Mouse (Mus musculus): ENCODE measurements at regions not wholly inside any gene's neighbourhood (a gene's known extent, or its start where the extent isn't known, plus 50 kb on each side); places are given as distances from the start of the nearest gene placed in this dataset.

DNA sequence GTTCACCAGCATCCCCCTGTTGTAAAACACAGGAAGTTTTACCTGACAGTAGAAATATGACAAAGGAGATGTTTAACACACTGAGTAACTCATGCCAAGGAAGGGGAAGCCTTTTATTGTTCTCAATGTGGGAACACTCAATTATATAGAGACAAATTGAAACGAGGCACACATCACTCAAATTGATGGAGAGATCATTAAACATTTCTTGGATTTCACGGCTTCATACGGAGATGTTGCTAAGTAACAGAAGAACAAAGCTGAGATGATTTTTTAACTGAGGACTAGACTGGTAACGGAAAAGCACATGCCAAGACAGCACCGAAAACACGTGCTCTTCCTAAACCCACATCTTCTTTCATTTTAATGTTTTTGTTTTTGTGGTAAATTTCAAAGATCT lies 437.0 kb upstream of the Intu start:
- no peaks in the 10 kb centered on the region for H3K4me1 ChIP-seq (ENCODE audit: control insufficient read depth, insufficient read depth, low read length)
- H3K4me3 ChIP-seq (ENCODE audit: control insufficient read depth, low read depth, low read length): no peak overlapping the region
- no peaks in the 10 kb centered on the region for H3K27me3 ChIP-seq (ENCODE audit: control insufficient read depth, insufficient read depth, low read length)
- H3K27ac ChIP-seq (ENCODE audit: control insufficient read depth, insufficient read depth, low read depth, low read length): no peak overlapping the region
- H3K36me3 ChIP-seq (ENCODE audit: control insufficient read depth, insufficient read depth, low read length): no peaks in the 10 kb centered on the region
- no peak for TF ChIP-seq CTCF (IDR thresholded peaks at IDR 0.05; ENCODE audit: control insufficient read depth, insufficient read depth, insufficient replicate concordance, low read depth, low read length)
- TF ChIP-seq POLR2A (IDR thresholded peaks at IDR 0.05; ENCODE audit: control insufficient read depth, low read depth, low read length): no peak

DNA sequence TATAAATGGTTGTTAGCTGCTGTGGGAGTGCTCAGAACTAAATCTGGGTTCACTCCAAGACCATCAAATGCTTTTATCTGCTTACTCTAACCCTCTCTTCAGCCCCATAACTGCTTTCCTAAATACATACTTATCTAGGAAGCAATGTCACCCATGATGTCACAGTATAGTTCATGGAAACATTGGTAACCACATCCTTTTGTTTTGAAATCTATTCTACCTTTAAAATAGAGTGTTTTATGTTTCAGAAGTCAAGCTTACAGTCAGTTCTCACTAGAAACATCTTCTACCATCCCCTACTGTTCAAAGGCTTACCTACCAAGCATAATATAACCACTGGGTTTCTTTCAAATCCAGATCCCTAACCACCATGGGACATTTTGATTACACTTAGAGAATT lies 436.4 kb upstream of the Intu start:
- TF ChIP-seq POLR2A (IDR thresholded peaks at IDR 0.05; ENCODE audit: control insufficient read depth, low read depth, low read length) (no peak), CTCF (IDR thresholded peaks at IDR 0.05; ENCODE audit: control insufficient read depth, insufficient read depth, insufficient replicate concordance, low read depth, low read length) (no peak)
- Histone ChIP-seq H3K36me3 (ENCODE audit: control insufficient read depth, insufficient read depth, low read length) (no peaks in the 10 kb centered on the region), H3K27ac (ENCODE audit: control insufficient read depth, insufficient read depth, low read depth, low read length) (no peak overlapping the region), H3K4me1 (ENCODE audit: control insufficient read depth, insufficient read depth, low read length) (no peaks in the 10 kb centered on the region), H3K4me3 (ENCODE audit: control insufficient read depth, low read depth, low read length) (no peak overlapping the region), H3K27me3 (ENCODE audit: control insufficient read depth, insufficient read depth, low read length) (no peaks in the 10 kb centered on the region)

DNA sequence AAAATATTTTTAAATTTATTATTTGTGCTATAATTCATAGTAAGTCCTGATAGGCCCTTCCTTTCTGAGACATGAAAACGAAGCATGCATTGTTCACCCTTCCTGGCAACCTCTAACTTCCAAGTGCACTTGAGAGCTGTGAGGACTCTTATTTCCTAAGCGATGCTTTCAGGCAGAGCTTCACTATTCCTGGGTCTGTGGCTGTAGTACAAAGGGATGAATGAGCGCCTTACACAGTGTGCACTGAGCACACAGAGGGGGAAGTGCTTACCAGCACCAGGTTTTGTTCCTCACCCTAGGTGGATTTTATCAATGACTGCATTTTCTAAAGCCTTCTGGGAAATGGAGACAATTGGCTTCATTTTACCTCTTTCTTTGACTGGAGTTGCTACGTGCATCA lies 428.4 kb upstream of the Intu start:
- no peak overlapping the region for H3K4me3 ChIP-seq (ENCODE audit: control insufficient read depth, low read depth, low read length)
- no peaks in the 10 kb centered on the region for H3K36me3 ChIP-seq (ENCODE audit: control insufficient read depth, insufficient read depth, low read length)
- no peaks in the 10 kb centered on the region for H3K4me1 ChIP-seq (ENCODE audit: control insufficient read depth, insufficient read depth, low read length)
- TF ChIP-seq CTCF (IDR thresholded peaks at IDR 0.05; ENCODE audit: control insufficient read depth, insufficient read depth, insufficient replicate concordance, low read depth, low read length): no peak
- TF ChIP-seq POLR2A (IDR thresholded peaks at IDR 0.05; ENCODE audit: control insufficient read depth, low read depth, low read length): no peak
- H3K27me3 ChIP-seq (ENCODE audit: control insufficient read depth, insufficient read depth, low read length): no peaks in the 10 kb centered on the region
- H3K27ac ChIP-seq (ENCODE audit: control insufficient read depth, insufficient read depth, low read depth, low read length): no peak overlapping the region

DNA sequence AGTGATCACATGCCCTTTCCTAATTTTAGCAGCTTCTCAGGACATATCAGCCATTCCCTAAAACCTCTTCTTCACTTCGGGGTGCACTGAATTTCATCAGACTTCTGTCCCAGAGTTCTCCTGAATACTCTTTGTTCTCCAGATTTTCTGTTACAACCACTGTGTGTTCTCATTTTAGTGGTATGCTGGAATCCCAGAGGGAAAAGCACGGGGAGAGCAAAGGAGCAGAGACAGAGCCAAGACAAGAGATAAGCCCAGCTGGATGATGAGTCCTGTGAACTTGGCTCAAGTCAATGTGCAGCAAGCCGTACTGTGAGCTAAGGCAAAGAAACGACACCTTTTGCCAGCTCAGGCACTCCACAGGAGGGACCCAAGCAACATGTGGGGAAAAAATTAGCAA lies 416.3 kb upstream of the Intu start:
- H3K27me3 ChIP-seq (ENCODE audit: control insufficient read depth, insufficient read depth, low read length): no peaks in the 10 kb centered on the region
- no peak overlapping the region for H3K4me3 ChIP-seq (ENCODE audit: control insufficient read depth, low read depth, low read length)
- TF ChIP-seq POLR2A (IDR thresholded peaks at IDR 0.05; ENCODE audit: control insufficient read depth, low read depth, low read length) (no peak), CTCF (IDR thresholded peaks at IDR 0.05; ENCODE audit: control insufficient read depth, insufficient read depth, insufficient replicate concordance, low read depth, low read length) (no peak)
- no peaks in the 10 kb centered on the region for H3K4me1 ChIP-seq (ENCODE audit: control insufficient read depth, insufficient read depth, low read length)
- H3K27ac ChIP-seq (ENCODE audit: control insufficient read depth, insufficient read depth, low read depth, low read length): no peak overlapping the region
- no peaks in the 10 kb centered on the region for H3K36me3 ChIP-seq (ENCODE audit: control insufficient read depth, insufficient read depth, low read length)

DNA sequence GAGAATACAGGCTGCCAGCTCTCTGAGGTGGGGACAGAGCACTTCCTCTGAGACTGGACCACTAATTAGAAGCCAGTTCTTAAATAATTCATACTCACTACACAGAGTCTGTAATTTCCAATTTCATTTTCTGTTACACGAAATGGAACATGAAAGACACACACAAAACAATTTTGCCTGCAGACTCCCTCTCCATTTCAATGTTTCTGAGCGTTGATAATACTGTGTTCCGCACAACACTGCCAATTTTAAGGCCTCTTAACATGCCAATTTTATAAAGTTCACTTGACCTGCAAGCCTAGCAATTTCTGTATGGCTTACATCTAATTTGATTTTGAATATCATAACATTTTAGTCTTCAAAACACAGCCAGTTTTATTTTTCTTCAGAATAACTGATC lies 412.5 kb upstream of the Intu start:
- no peak overlapping the region for H3K27ac ChIP-seq (ENCODE audit: control insufficient read depth, insufficient read depth, low read depth, low read length)
- no peaks in the 10 kb centered on the region for H3K27me3 ChIP-seq (ENCODE audit: control insufficient read depth, insufficient read depth, low read length)
- no peak for TF ChIP-seq CTCF (IDR thresholded peaks at IDR 0.05; ENCODE audit: control insufficient read depth, insufficient read depth, insufficient replicate concordance, low read depth, low read length)
- TF ChIP-seq POLR2A (IDR thresholded peaks at IDR 0.05; ENCODE audit: control insufficient read depth, low read depth, low read length): no peak
- no peaks in the 10 kb centered on the region for H3K4me1 ChIP-seq (ENCODE audit: control insufficient read depth, insufficient read depth, low read length)
- no peak overlapping the region for H3K4me3 ChIP-seq (ENCODE audit: control insufficient read depth, low read depth, low read length)
- H3K36me3 ChIP-seq (ENCODE audit: control insufficient read depth, insufficient read depth, low read length): no peaks in the 10 kb centered on the region

DNA sequence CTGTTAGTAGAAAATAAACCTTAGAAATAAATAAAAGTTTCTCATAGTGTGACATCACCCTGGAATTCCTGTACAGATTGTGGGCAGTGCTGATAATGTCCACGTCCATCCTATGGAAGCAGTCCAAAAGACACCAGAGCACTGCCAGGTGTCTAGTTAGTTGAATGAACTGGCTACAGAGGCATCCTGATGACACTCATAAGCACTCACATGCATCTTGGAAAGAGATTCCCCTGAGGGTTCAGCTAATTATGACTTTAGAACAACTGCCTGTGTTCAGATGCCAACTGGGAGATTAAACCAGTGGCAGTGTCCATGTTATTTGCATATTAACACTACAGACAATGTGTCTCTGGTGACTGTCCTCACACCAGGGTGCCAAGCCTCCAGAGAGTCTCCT lies 411.6 kb upstream of the Intu start:
- H3K36me3 ChIP-seq (ENCODE audit: control insufficient read depth, insufficient read depth, low read length): no peaks in the 10 kb centered on the region
- H3K27me3 ChIP-seq (ENCODE audit: control insufficient read depth, insufficient read depth, low read length): no peaks in the 10 kb centered on the region
- no peak overlapping the region for H3K27ac ChIP-seq (ENCODE audit: control insufficient read depth, insufficient read depth, low read depth, low read length)
- no peak for TF ChIP-seq CTCF (IDR thresholded peaks at IDR 0.05; ENCODE audit: control insufficient read depth, insufficient read depth, insufficient replicate concordance, low read depth, low read length)
- no peak for TF ChIP-seq POLR2A (IDR thresholded peaks at IDR 0.05; ENCODE audit: control insufficient read depth, low read depth, low read length)
- H3K4me1 ChIP-seq (ENCODE audit: control insufficient read depth, insufficient read depth, low read length): no peaks in the 10 kb centered on the region
- H3K4me3 ChIP-seq (ENCODE audit: control insufficient read depth, low read depth, low read length): no peak overlapping the region

DNA sequence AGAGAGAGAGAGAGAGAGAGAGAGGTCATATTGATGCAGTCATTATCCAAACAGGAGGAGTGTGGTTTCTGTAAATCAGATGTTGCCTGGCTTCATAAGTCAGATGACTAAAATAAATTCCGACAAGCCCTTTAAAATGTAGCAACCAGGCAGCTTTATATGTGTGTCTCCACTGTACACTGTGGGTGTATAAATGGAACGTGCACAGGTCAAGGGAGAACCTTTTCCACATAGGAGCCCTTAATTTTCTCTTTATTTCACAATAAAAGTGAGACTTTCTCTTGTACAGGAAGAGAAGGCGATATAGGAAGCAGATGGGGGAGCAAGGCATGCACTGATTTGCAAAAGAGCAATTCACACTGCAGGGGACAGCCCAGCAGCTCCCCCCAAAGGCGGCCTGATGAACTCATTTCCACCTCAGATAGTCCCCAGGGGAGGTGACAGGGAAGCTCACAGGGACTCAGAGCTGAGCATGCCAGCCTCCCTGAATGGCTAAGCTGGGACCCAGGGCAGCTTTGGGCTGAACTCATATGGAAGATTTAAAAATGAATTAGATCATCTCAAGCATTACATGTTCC lies 410.7 kb upstream of the Intu start:
- TF ChIP-seq CTCF (IDR thresholded peaks at IDR 0.05; ENCODE audit: control insufficient read depth, insufficient read depth, insufficient replicate concordance, low read depth, low read length): peak; percentile 17; the same call in 1 of the 2 replicates
- no peak for TF ChIP-seq POLR2A (IDR thresholded peaks at IDR 0.05; ENCODE audit: control insufficient read depth, low read depth, low read length)
- no peaks in the 10 kb centered on the region for H3K27me3 ChIP-seq (ENCODE audit: control insufficient read depth, insufficient read depth, low read length)
- no peak overlapping the region for H3K4me3 ChIP-seq (ENCODE audit: control insufficient read depth, low read depth, low read length)
- no peaks in the 10 kb centered on the region for H3K36me3 ChIP-seq (ENCODE audit: control insufficient read depth, insufficient read depth, low read length)
- H3K27ac ChIP-seq (ENCODE audit: control insufficient read depth, insufficient read depth, low read depth, low read length): no peak overlapping the region
- H3K4me1 ChIP-seq (ENCODE audit: control insufficient read depth, insufficient read depth, low read length): no peaks in the 10 kb centered on the region

All from testis, adult 2 months (tissue).